Mouse (Mus musculus): ENCODE results near the gene Gm28047. TPM values are rescaled to one million over a fixed set of nuclear protein-coding genes. Genes with fewer than 3 reads are reported as not detected.

Gene Gm28047
- polyA plus RNA-seq, 1 experiment from 2014 or later: not detected

- peak overlapping the region; percentile 90 for H3K9ac ChIP-seq (ENCODE audit: low read length)
- no peak for ATAC-seq (replicated peaks; ENCODE audit: extremely low read depth, insufficient read depth, low FRiP score)
These were observed 437 bp downstream of the Gm28047 start for GRCm38 (mm10) chr15:102624291-102624969.

DNA sequence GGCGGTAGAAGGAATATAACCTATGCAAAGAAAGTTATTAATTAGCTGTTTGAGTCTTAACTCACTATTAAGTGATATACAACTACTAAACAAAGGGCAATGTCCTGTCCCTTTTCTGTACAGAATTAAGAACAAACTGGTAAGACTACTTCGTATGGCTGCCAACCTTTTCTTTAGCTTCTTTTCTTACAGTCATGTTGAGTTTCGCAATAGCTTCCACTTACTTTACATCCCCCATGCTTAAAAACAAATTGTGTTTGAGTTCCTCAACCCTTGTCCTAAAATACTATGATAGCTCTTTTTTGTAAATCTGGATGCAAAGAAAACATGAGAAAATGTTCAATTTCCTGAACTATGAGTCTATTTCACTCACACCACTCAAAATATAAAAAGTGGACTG, 1.7 kb downstream of the Gm28047 start:
- Histone ChIP-seq H3K9ac (ENCODE audit: low read length) (no peak overlapping the region), H3K27ac (ENCODE audit: low read length) (no peak overlapping the region), H3K4me3 (ENCODE audit: low read length) (no peak overlapping the region), H3K9me3 (replicated peaks; ENCODE audit: control insufficient read depth, low read length) (no peaks in the 10 kb centered on the region), H3K27me3 (ENCODE audit: control insufficient read depth, insufficient read depth, low read length) (no peaks in the 10 kb centered on the region), H3K36me3 (ENCODE audit: control insufficient read depth, insufficient read depth) (no peaks in the 10 kb centered on the region; the same call in 1 of the 2 replicates), H3K4me2 (ENCODE audit: low read depth, low read length) (peak overlapping the region; percentile 53), H3K4me1 (ENCODE audit: control insufficient read depth, insufficient read depth, low read length) (peaks cover 14% of the 10 kb centered on the region)
- 83% methylated on average over 3 of the region's 3 CpGs for WGBS
- ATAC-seq (replicated peaks; ENCODE audit: extremely low read depth, insufficient read depth, low FRiP score): no peak

More at GRCm38 (mm10) chr15:102624291-102624969, 437 bp downstream of the Gm28047 start:
- Histone ChIP-seq H3K4me3 (ENCODE audit: low read length) (peak overlapping the region; percentile 77), H3K27ac (ENCODE audit: low read length) (peak overlapping the region; percentile 99), H3K4me2 (ENCODE audit: low read depth, low read length) (peak overlapping the region; percentile 92), H3K27me3 (ENCODE audit: control insufficient read depth, insufficient read depth, low read length) (no peaks in the 10 kb centered on the region), H3K9me3 (replicated peaks; ENCODE audit: control insufficient read depth, low read length) (no peaks in the 10 kb centered on the region), H3K36me3 (ENCODE audit: control insufficient read depth, insufficient read depth) (no peaks in the 10 kb centered on the region), H3K4me1 (ENCODE audit: control insufficient read depth, insufficient read depth, low read length) (peaks cover 14% of the 10 kb centered on the region)
- 2% methylated on average over 17 of the region's 17 CpGs for WGBS

DNA sequence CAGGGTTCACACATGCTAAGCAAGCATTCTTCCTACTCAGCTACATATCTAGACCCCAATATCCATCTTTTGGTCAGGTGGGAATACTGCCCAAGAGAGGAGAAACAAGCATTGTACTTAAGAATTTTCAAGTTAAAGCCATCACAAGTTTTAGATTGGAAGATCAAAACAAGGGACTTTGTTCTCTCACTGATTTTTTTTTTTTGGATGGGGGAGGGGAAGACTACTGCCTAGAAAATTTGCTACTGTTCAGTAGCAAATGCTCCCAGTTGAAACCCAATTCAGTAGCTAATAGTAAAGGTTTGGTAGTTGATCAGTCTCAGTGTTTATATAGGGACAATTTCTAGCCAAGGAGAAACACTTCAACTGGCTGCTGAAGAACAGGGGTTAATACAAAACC, 2.3 kb downstream of the Gm28047 start:
- Histone ChIP-seq H3K36me3 (ENCODE audit: control insufficient read depth, insufficient read depth) (no peaks in the 10 kb centered on the region; the same call in 1 of the 2 replicates), H3K9ac (ENCODE audit: low read length) (no peak overlapping the region), H3K27ac (ENCODE audit: low read length) (no peak overlapping the region), H3K9me3 (replicated peaks; ENCODE audit: control insufficient read depth, low read length) (no peaks in the 10 kb centered on the region), H3K4me2 (ENCODE audit: low read depth, low read length) (no peak overlapping the region), H3K4me3 (ENCODE audit: low read length) (no peak overlapping the region), H3K27me3 (ENCODE audit: control insufficient read depth, insufficient read depth, low read length) (no peaks in the 10 kb centered on the region), H3K4me1 (ENCODE audit: control insufficient read depth, insufficient read depth, low read length) (peaks cover 14% of the 10 kb centered on the region)
- ATAC-seq (replicated peaks; ENCODE audit: extremely low read depth, insufficient read depth, low FRiP score): no peak

DNA sequence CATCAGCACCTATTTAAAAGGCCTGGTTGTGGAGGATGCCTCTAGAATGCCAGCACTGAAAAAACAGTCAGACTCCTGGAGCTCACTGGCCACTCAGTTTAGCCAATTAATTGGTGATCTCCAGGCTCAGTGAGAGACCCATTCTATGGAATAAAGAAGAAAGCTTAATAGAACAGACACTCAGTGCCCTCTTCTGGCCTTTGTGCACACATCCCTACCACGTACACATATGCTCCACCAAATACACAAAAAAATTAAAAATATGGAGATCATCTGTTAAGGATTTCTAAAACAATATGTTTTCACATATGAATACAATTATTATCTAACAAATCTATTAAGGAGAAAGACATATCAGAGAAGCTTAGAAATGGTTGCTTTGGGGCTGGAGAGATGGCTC, 4.1 kb downstream of the Gm28047 start:
- Histone ChIP-seq H3K36me3 (ENCODE audit: control insufficient read depth, insufficient read depth) (no peaks in the 10 kb centered on the region; the same call in 1 of the 2 replicates), H3K4me1 (ENCODE audit: control insufficient read depth, insufficient read depth, low read length) (peaks cover 11% of the 10 kb centered on the region), H3K4me2 (ENCODE audit: low read depth, low read length) (no peak overlapping the region), H3K27ac (ENCODE audit: low read length) (no peak overlapping the region), H3K4me3 (ENCODE audit: low read length) (no peak overlapping the region), H3K27me3 (ENCODE audit: control insufficient read depth, insufficient read depth, low read length) (no peaks in the 10 kb centered on the region), H3K9ac (ENCODE audit: low read length) (no peak overlapping the region), H3K9me3 (replicated peaks; ENCODE audit: control insufficient read depth, low read length) (no peaks in the 10 kb centered on the region)
- WGBS: 85% methylated on average over 1 of the region's 1 CpGs
- no peak for ATAC-seq (replicated peaks; ENCODE audit: extremely low read depth, insufficient read depth, low FRiP score)

GRCm38 (mm10) chr15:102619486-102619885, 5.4 kb downstream of the Gm28047 start:
- WGBS: 93% methylated on average over 5 of the region's 5 CpGs
- no peak overlapping the region for H3K9ac ChIP-seq (ENCODE audit: low read length)
- no peak overlapping the region for H3K4me2 ChIP-seq (ENCODE audit: low read depth, low read length)
- no peak for ATAC-seq (replicated peaks; ENCODE audit: extremely low read depth, insufficient read depth, low FRiP score)
- H3K4me1 ChIP-seq (ENCODE audit: control insufficient read depth, insufficient read depth, low read length): peaks cover 10% of the 10 kb centered on the region
- H3K27ac ChIP-seq (ENCODE audit: low read length): no peak overlapping the region
- H3K27me3 ChIP-seq (ENCODE audit: control insufficient read depth, insufficient read depth, low read length): no peaks in the 10 kb centered on the region
- H3K9me3 ChIP-seq (replicated peaks; ENCODE audit: control insufficient read depth, low read length): no peaks in the 10 kb centered on the region
- H3K36me3 ChIP-seq (ENCODE audit: control insufficient read depth, insufficient read depth): no peaks in the 10 kb centered on the region; the same call in 1 of the 2 replicates
- H3K4me3 ChIP-seq (ENCODE audit: low read length): no peak overlapping the region

- no peak for ATAC-seq (replicated peaks; ENCODE audit: extremely low read depth, insufficient read depth, low FRiP score)
- H3K9ac ChIP-seq (ENCODE audit: low read length): no peak overlapping the region
These were observed 7.2 kb downstream of the Gm28047 start for GRCm38 (mm10) chr15:102617654-102618053.

DNA sequence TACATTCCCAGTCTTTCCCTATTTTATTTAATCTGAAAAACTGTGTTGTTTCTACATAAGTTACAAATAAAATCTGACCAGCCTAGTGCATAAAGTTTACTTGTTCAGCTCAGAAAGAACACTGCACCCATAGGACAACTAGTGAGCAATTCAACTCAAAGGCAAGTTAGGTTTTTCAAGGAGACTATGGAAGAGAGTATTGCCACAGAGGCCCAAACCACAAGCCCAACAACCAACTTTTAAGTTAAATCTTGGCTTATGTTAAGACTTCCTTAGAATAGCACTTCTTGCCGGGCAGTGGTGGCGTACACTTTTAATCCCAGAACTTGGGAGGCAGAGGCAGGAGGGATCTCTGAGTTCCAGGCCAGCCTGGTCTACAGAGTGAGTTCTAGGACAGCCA, 8.7 kb downstream of the Gm28047 start:
- Histone ChIP-seq H3K36me3 (ENCODE audit: control insufficient read depth, insufficient read depth) (no peaks in the 10 kb centered on the region; the same call in 1 of the 2 replicates), H3K9ac (ENCODE audit: low read length) (no peak overlapping the region), H3K4me3 (ENCODE audit: low read length) (no peak overlapping the region), H3K4me1 (ENCODE audit: control insufficient read depth, insufficient read depth, low read length) (no peaks in the 10 kb centered on the region), H3K9me3 (replicated peaks; ENCODE audit: control insufficient read depth, low read length) (no peaks in the 10 kb centered on the region), H3K27me3 (ENCODE audit: control insufficient read depth, insufficient read depth, low read length) (no peaks in the 10 kb centered on the region), H3K4me2 (ENCODE audit: low read depth, low read length) (no peak overlapping the region), H3K27ac (ENCODE audit: low read length) (no peak overlapping the region)
- 85% methylated on average over 2 of the region's 2 CpGs for WGBS
- no peak for ATAC-seq (replicated peaks; ENCODE audit: extremely low read depth, insufficient read depth, low FRiP score)

More at GRCm38 (mm10) chr15:102617654-102618053, 7.2 kb downstream of the Gm28047 start:
- no peak overlapping the region for H3K4me2 ChIP-seq (ENCODE audit: low read depth, low read length)
- no peaks in the 10 kb centered on the region for H3K27me3 ChIP-seq (ENCODE audit: control insufficient read depth, insufficient read depth, low read length)
- no peak overlapping the region for H3K4me3 ChIP-seq (ENCODE audit: low read length)
- peaks cover 3% of the 10 kb centered on the region for H3K4me1 ChIP-seq (ENCODE audit: control insufficient read depth, insufficient read depth, low read length)
- no peaks in the 10 kb centered on the region; the same call in 1 of the 2 replicates for H3K36me3 ChIP-seq (ENCODE audit: control insufficient read depth, insufficient read depth)
- no peak overlapping the region for H3K27ac ChIP-seq (ENCODE audit: low read length)
- WGBS: 95% methylated on average over 1 of the region's 1 CpGs
- H3K9me3 ChIP-seq (replicated peaks; ENCODE audit: control insufficient read depth, low read length): no peaks in the 10 kb centered on the region

DNA sequence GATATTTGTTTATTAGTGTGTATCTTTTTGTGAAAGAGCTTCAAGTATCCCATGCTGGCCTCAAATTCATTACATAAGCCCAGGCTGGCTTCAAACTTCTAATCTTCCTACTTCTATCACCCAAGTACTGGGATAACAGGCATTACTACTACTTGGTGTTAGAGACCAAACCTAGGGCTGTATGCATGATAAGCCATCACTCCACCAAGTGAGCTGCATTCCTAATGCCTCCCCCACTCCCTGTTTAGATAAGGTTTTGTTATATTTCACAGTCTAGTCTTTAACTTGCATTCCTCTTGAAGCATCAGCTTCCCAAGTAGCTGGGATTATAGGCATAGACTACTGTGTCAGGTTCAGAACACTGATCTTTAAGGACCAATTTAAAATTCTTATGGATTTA, 10.6 kb downstream of the Gm28047 start:
- no peak for ATAC-seq (replicated peaks; ENCODE audit: extremely low read depth, insufficient read depth, low FRiP score)
- 0 out of 2 replicates have a peak, but pooled peaks cover 2% of the 10 kb centered on the region for H3K4me1 ChIP-seq (ENCODE audit: control insufficient read depth, insufficient read depth, low read length)
- no peak overlapping the region for H3K4me3 ChIP-seq (ENCODE audit: low read length)
- no peaks in the 10 kb centered on the region for H3K27me3 ChIP-seq (ENCODE audit: control insufficient read depth, insufficient read depth, low read length)
- no peak overlapping the region for H3K4me2 ChIP-seq (ENCODE audit: low read depth, low read length)
- no peaks in the 10 kb centered on the region; the same call in 1 of the 2 replicates for H3K36me3 ChIP-seq (ENCODE audit: control insufficient read depth, insufficient read depth)
- H3K27ac ChIP-seq (ENCODE audit: low read length): no peak overlapping the region
- no peaks in the 10 kb centered on the region for H3K9me3 ChIP-seq (replicated peaks; ENCODE audit: control insufficient read depth, low read length)
- H3K9ac ChIP-seq (ENCODE audit: low read length): no peak overlapping the region

- H3K9me3 ChIP-seq (replicated peaks; ENCODE audit: control insufficient read depth, low read length): no peaks in the 10 kb centered on the region
- H3K4me2 ChIP-seq (ENCODE audit: low read depth, low read length): no peak overlapping the region
- peaks cover 6% of the 10 kb centered on the region; the same call in 1 of the 2 replicates for H3K4me1 ChIP-seq (ENCODE audit: control insufficient read depth, insufficient read depth, low read length)
- no peaks in the 10 kb centered on the region for H3K27me3 ChIP-seq (ENCODE audit: control insufficient read depth, insufficient read depth, low read length)
- no peak overlapping the region for H3K9ac ChIP-seq (ENCODE audit: low read length)
- ATAC-seq (replicated peaks; ENCODE audit: extremely low read depth, insufficient read depth, low FRiP score): no peak
- H3K27ac ChIP-seq (ENCODE audit: low read length): no peak overlapping the region
- no peak overlapping the region for H3K4me3 ChIP-seq (ENCODE audit: low read length)
- H3K36me3 ChIP-seq (ENCODE audit: control insufficient read depth, insufficient read depth): no peaks in the 10 kb centered on the region
These were observed 11.9 kb downstream of the Gm28047 start for GRCm38 (mm10) chr15:102612966-102613365.

All from heart, embryonic 16.5 days (tissue).